Mouse (Mus musculus) olfactory bulb, adult 2 months (tissue): ENCODE results near the gene Tmed5.

Experiments used
- CTCF ChIP-seq: fragments of 200-500 bp; IDR thresholded peaks from 2 replicates; pipeline ENCODE4 v1.5.1; 2012; ENCODE audit warnings: low read depth, mild to moderate bottlenecking, low read length, moderate library complexity; ENCODE audit not compliant: insufficient read depth
- POLR2A ChIP-seq: fragments of 200-500 bp; IDR thresholded peaks from 2 replicates; pipeline ENCODE4 v1.6.1; 2012; ENCODE audit warnings: mild to moderate bottlenecking, low read depth, low read length, moderate library complexity; ENCODE audit not compliant: insufficient read depth

DNA sequence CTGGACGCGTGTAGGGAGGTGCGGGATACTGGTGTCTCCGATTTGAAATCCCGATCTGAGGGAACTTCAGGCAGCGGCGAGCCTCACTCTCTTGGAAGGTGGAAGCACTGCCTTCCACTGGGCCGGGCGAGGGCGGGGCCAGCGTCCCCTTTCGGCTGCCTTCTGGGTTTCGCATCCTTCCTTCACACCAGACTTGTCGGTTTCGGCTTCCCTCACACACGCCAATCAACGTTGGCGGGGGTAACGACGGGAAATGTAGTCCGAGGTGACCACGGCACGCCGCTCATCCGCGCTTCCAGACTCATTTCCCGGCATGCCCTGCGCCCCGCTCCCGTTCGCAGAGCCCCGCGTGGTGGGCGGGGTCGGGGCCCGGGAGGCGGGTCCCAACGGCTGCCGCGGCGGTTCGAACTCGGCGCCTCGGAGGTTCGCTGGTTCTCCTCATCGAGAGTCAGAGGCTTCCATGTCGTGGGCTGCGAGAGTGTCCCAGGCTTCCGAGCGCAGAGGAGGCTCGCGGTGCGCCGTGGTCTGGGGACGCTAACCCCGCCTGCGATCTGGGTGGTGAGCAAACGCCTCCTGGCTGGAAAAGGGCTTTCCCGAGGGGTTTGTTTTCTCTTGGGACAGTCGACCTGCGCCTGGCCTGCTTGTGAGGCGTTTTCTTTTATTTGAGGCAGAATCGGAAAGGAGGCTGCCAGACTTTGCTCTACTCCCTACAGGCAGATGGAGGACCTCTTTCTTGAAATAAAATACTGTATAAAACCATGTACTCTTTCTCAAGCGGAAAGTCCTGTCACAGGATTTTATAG is at the start of gene Tmed5, which contains the start of gene Ccdc18:
- TF ChIP-seq CTCF (no peak), POLR2A (no peak)
